24 mouse cellular contexts compared by ENCODE assay signal in the genomic region with DNA sequence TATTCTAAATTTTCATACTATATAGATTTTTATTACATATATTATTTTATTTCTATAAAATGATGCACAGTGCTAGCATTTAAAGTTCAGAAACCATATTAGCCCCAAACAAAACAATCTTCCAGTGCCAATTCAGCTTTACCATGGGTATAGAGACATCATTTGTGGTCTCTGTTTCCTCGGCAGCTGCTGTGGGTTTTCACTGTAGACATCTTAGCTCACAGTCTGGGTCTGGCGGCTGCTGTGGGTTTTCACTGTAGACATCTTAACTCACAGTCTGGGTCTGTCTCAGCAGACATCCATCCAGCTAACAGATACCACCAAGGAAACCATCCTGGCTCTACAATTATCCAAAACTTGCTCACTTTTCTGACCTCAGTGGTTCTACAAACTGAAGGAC.
"Had no signal": no experiment of that assay in that cellular context is flagged by ENCODE, and none has a peak within 500 bp of the region (broad histone marks: within the 10 kb centered on the region; RNA-seq: fewer than 3 reads in every experiment).

No protein-coding gene starts in this region.

- H3K36me3 ChIP-seq: embryonic facial prominence, embryonic 10.5 days; embryonic facial prominence, embryonic 12.5 days; embryonic facial prominence, embryonic 13.5 days; embryonic facial prominence, embryonic 15.5 days; forebrain, embryonic 10.5 days; forebrain, embryonic 12.5 days; forebrain, embryonic 15.5 days; heart, embryonic 10.5 days had no signal

- H3K27me3 ChIP-seq: embryonic facial prominence, embryonic 12.5 days; embryonic facial prominence, embryonic 13.5 days; embryonic facial prominence, embryonic 15.5 days; forebrain, embryonic 12.5 days; forebrain, embryonic 13.5 days; forebrain, embryonic 15.5 days had no signal

- DNase-seq: cerebellum, adult 9-11 months; cerebellum, postnatal 10 days; cerebellum, postnatal 14 days; cerebellum, postnatal 25 days; cerebellum, postnatal 36 days; embryo, embryonic 11 days; forebrain, postnatal 0 days; gastrocnemius, adult 2 months; gastrocnemius, postnatal 10 days; gastrocnemius, postnatal 14 days; gastrocnemius, postnatal 36 days; heart, adult 11 months; heart, adult 18-20 months; heart, adult 2 months had no signal

- H3K4me3 ChIP-seq: embryonic facial prominence, embryonic 10.5 days; embryonic facial prominence, embryonic 12.5 days; embryonic facial prominence, embryonic 13.5 days; embryonic facial prominence, embryonic 15.5 days; erythroblast, embryonic 14.5 days; forebrain, embryonic 10.5 days; forebrain, embryonic 12.5 days; forebrain, embryonic 13.5 days; forebrain, embryonic 15.5 days; gastrocnemius, adult 2 months; heart, adult 2 months; heart, embryonic 10.5 days had no signal

- H3K4me2 ChIP-seq: embryonic facial prominence, embryonic 12.5 days; embryonic facial prominence, embryonic 13.5 days; embryonic facial prominence, embryonic 15.5 days; forebrain, embryonic 12.5 days; forebrain, embryonic 13.5 days; forebrain, embryonic 15.5 days had no signal
